Mouse (Mus musculus): ENCODE results near the gene Pgm5.

Pgm5 gene

DNA sequence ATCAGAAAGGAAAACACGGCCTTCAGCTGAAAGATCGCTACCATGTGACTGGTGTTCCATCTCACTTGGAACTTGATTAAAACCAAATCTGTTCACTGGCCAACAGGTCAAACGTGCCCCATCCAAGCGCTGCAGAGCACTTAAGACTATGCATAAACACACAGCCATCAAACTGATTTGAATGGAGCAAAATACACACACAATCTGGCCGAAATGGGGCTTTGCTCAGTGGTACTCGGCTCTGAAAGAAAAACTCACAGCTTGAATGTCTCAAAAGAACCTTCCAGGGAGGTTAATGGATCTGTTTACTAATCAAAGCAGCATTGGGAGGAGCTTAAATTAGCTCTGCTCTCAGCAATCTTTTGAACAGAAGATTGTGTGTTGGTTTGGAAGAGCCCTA is 81.7 kb downstream of the Pgm5 start:
- DNase-seq (ENCODE audit: low read depth, low spot score) = no peak

DNA sequence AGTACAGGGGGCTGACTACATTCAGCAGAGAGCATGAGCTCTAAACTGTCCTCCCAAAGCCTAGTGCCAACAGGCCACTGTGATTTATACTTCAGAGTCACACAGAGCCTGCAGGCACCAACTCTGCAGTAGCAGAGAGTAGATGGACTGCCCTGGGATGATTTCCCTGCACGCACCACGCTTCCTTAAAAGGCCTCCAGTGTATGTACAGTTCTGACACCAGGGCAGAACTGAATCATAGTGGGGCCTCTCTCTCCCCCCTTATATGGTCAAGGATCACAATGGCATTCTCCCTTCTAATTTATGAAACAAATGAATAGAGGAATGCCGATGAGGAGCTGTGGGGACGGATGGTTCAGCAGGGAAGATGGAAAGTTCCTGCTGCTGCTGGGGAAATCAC is 91.3 kb downstream of the Pgm5 start:
- no peak for DNase-seq (ENCODE audit: low read depth, low spot score)

GRCm38 (mm10) chr19:24767401-24767800 is 94.3 kb downstream of the Pgm5 start:
- DNase-seq (ENCODE audit: low read depth, low spot score) = no peak

DNA sequence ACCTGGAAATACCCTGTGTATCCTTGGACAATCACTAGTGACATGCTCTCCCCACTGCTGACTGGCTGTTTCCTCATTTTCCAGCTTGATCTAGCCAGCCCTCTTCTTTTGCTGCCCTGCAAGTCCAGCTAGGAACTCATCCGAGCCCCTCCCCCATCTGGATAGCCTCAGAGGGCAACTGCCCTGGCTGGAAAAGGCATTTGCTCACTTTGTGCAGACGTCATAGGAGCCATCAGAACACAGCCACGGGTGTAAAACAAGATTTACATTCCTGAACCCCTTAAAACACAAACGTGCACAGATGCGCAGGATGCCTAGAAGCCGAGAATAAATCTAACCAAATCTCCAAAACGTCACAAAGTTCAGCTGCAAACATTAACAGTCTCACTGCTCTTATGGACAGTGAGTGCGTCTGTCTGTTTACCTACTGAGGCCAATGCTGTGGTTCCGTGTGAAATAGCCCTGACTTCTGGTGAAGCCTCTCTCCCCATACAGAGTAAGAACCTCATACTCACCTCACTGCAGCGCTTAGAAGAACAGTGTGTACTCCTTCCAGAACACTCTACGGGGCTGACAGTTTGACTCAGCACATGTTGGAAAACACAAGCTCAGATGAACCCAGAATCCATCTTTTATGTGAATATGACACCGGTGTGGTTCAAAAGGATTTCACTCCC is 99.0 kb downstream of the Pgm5 start:
- DNase-seq (ENCODE audit: low read depth, low spot score) = no peak

GRCm38 (mm10) chr19:24756627-24757026 is 105.0 kb downstream of the Pgm5 start:
- no peak for DNase-seq (ENCODE audit: low read depth, low spot score)

DNA sequence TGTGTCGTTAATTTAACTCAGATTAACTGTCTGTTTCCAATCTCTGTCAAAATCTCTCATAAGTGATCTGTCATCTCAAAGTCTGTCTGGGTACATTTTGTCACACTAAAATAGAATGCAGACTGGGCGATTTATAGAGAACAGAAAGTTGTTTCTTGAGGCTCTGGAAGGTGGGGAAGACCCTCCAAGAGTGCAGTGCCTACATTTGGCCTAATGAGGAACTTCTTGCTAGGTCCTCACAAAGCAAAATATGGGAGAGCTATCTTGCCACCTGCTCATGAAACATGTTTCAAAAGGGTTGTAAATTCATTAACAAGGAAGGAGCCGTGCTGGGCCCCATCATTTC is 107.2 kb downstream of the Pgm5 start:
- DNase-seq (ENCODE audit: low read depth, low spot score) = no peak

DNA sequence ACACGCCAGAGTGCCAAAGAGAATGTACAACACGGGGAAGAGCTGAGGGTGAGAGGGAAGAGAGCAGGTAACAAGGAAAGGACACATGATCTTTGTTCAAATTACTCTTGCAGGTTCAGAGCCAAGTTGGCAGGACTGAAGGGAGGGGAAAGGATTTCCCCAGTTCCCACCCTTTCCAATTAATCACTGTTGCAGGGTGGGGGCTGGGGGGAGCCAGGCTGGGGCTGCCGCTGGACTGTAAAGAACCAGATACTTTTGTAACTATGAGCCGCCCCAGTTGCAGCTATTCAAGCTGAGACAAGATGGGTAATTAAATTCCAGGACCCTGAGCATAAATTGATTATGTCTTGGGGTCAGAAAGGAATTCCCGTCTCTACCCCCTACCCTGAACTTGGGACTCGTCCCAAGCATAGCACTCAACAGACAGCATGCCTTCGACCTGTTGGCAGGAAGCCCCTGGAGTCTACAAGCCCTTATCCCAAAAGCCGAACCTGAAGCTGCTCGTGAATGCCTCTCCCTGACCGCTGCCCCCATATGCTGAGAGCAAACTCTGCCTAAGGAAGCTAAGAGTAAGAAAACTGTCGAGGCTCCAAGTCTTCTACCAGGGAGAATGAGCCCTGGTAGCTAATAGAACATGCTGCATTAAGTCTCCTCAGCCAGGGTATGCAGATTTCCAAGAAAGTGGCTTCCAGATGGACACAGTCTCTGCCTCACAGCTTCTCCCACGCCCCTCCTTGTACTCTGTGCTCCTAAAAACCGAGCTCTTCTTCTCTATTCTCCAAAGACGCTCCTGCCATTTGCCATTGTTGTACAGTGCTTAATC is 107.8 kb downstream of the Pgm5 start:
- DNase-seq (ENCODE audit: low read depth, low spot score) = no peak

DNA sequence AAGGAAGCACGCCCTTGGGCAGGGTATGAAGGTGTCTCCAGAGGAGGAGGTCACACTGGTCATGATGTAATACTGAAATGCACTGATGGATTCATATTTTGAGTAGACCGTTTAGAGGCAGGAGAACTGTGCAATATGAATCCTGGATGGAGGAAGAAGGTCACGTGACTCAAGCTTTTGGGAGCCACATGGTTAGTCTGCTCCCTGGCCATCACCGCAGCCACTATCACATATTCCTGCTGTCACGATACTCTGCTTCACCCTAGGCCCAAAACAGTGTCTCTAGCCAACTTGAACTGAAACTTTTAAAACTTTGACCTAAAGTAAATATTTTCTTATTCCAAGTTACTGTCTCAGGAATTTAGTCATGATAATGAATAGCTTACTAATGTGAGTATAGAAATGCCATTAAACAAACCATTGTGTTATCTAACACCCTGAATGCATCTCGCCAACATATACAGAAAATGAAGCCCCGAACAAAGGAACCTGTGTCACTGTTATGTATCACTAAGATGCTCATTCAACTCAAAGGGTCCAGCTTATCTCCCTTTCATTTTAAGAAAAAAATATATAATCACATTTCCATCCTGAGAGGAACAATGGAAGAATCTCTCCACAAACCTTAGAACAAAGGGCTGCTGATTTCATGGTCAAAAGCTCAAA is 108.6 kb downstream of the Pgm5 start:
- DNase-seq (ENCODE audit: low read depth, low spot score) = no peak

GRCm38 (mm10) chr19:24746266-24746875 is 115.3 kb downstream of the Pgm5 start:
- no peak for DNase-seq (ENCODE audit: low read depth, low spot score)

- no peak for DNase-seq (ENCODE audit: low read depth, low spot score)
These were observed 119.0 kb downstream of the Pgm5 start for GRCm38 (mm10) chr19:24742606-24743005.

GRCm38 (mm10) chr19:24738786-24739185 is 122.9 kb downstream of the Pgm5 start:
- DNase-seq (ENCODE audit: low read depth, low spot score) = no peak

DNA sequence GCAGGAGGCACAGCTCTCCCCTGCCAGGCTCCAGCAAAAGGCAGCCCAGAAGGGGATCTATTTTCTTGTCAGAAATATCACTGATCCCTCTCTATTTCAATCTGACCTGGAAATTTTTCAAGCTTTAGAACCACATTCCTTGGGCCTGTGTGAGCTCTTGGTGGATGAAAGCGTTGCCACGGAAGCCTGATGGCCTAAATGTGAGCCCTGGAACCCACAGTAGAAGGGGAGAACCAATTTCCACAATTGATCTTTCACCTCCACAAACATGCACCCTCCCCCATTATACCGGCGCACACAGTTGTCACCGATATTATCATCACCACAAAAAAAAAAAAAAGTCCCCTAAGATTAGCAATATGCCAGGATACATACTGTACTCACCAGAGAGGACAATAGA is 123.6 kb downstream of the Pgm5 start:
- no peak for DNase-seq (ENCODE audit: low read depth, low spot score)

- DNase-seq (ENCODE audit: low read depth, low spot score) = no peak
These were observed 126.0 kb downstream of the Pgm5 start for GRCm38 (mm10) chr19:24735484-24736128.

DNA sequence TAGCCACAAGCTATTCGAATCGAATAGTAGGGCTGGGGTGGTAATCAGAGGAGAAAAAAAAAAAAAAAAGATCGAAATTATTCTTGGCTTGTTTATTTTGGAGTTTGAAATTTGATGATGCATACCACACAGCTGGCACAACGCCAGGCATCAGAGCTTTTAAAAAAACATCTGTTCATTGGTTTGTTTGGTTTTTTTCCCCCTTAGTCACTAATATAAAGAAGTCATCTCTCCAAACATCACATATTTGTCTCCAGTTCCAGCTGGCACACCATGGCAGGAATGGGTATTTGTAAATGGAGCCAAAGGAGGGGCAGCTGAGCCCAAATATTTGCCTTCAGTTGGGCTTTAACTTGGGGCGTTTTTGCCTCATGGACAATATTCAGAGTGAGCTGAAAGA is 131.0 kb downstream of the Pgm5 start:
- no peak for DNase-seq (ENCODE audit: low read depth, low spot score)

DNA sequence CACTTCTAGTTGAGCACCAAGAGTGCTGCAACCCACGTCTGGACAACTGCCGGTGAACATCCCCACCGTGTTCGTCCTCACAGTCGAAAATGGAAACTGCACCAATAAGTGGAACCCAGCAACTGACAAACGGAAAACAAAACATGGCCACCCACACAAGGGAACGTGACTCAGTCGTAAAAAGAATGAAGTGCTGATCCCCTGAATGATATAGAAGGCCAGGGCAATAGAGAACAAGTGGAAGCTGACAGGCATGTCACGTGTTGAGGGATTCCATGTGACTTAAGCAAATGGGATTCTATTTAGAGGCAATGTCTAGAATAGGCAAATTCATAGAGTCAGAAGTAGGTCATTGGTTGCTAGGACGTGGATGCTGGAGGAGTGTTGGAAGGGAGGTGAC is 137.3 kb downstream of the Pgm5 start:
- DNase-seq (ENCODE audit: low read depth, low spot score) = no peak

DNA sequence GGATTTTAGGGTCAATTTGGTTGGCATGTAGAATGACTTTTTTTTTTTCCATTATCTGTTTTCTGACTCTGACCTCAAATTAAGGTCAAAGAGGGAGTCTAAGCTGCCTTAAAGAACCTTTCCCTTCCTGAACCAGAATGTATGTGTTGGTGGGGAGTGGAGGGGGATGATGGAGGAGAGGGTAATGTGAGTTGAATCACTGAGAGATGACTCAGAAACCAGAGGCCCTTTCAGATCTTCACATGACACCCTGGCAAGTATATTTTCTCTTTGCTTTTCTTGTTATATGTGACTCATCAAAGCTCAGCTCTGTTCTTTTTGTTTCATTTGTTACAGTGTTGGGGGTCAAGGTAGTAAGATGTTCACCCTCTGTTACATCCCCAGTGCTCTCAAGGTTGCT is 141.2 kb downstream of the Pgm5 start:
- DNase-seq (ENCODE audit: low read depth, low spot score) = no peak

GRCm38 (mm10) chr19:24719504-24719903 is 142.2 kb downstream of the Pgm5 start:
- DNase-seq (ENCODE audit: low read depth, low spot score) = no peak

DNA sequence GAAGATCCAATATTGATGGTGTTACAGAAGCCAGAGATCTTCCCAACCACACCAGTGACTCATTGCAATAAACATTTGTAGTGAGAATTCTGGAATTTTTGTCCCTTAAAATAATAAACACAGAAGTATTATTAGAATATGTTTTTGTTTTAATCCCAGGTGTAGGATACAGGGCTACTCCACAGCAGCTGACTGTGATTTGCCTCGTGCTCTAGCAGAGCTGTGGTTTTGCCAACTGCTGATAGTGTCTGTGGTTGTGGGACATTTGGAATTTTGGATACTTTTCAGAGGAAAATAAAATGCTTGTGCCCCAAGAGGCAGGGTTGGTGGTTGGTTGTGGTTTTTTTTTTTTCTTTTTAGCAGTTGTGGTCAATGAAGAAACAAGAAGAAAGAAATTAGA is 143.6 kb downstream of the Pgm5 start:
- no peak for DNase-seq (ENCODE audit: low read depth, low spot score)

GRCm38 (mm10) chr19:24716303-24717097 is 145.2 kb downstream of the Pgm5 start:
- DNase-seq (ENCODE audit: low read depth, low spot score) = no peak

- DNase-seq (ENCODE audit: low read depth, low spot score) = no peak
These were observed 153.6 kb downstream of the Pgm5 start for GRCm38 (mm10) chr19:24708032-24708431.
